Mouse (Mus musculus) intestine, embryonic 14.5 days (tissue): ENCODE measurements around the gene Rhbdd1. TPM values are rescaled to one million over a fixed set of nuclear protein-coding genes. Genes with fewer than 3 reads are reported as not detected.

Source experiments
- ATAC-seq: fragments of 200-750 bp; cut with Nextera tagmentation; replicated peaks from 2 replicates; pipeline ENCODE4 v1.8.0; 2017; ENCODE audit warnings: low read depth, moderate number of reproducible peaks, moderate TSS enrichment, moderate library complexity; ENCODE audit not compliant: low FRiP score, low TSS enrichment
- DNase-seq: peaks from one replicate; pipeline ENCODE4 v3.0.0-alpha.2; 2018; ENCODE audit warnings: low spot score
- H3K27ac ChIP-seq: fragments of 300-500 bp; sonication (generic); 2 replicates; pipeline ENCODE4 v1.5.1; 2014; ENCODE audit warnings: low read depth, mild to moderate bottlenecking, control low read depth
- H3K27me3 ChIP-seq: fragments of 300-500 bp; sonication (generic); replicated peaks from 2 replicates; pipeline ENCODE4 v1.6.1; 2014; ENCODE audit warnings: low read length, control low read depth; ENCODE audit not compliant: control insufficient read depth, insufficient read depth
- H3K36me3 ChIP-seq: fragments of 300-500 bp; sonication (generic); 2 replicates; pipeline ENCODE4 v1.6.1; 2014; ENCODE audit warnings: low read length, control low read depth; ENCODE audit not compliant: control insufficient read depth, insufficient read depth
- H3K4me1 ChIP-seq: fragments of 300-500 bp; sonication (generic); replicated peaks from 2 replicates; pipeline ENCODE4 v1.6.1; 2014; ENCODE audit warnings: low read length, control low read depth, mixed read lengths; ENCODE audit not compliant: control insufficient read depth, insufficient read depth
- H3K4me2 ChIP-seq: fragments of 300-500 bp; sonication (generic); 2 replicates; pipeline ENCODE4 v1.6.1; 2014; ENCODE audit warnings: low read length
- H3K4me3 ChIP-seq: fragments of 300-500 bp; sonication (generic); 2 replicates; pipeline ENCODE4 v1.5.1; 2014; ENCODE audit warnings: low read depth, low read length, control low read depth, mixed read lengths
- H3K9ac ChIP-seq: fragments of 300-500 bp; sonication (generic); 2 replicates; pipeline ENCODE4 v1.6.1; 2014; ENCODE audit warnings: mild to moderate bottlenecking, low read length
- H3K9me3 ChIP-seq: fragments of 300-500 bp; sonication (generic); 2 replicates; pipeline ENCODE4 v1.6.1; 2016; ENCODE audit warnings: low read length, control low read depth; ENCODE audit not compliant: control insufficient read depth
- WGBS: fragments of 180-500 bp; shearing (Covaris S2); extraction: QIAGEN DNeasy Blood & Tissue Kit; methylation state at CpG from one replicate; pipeline ENCODE4 v1.1.7; 2014; 5-methylcytosine and 5-hydroxymethylcytosine counted together
- polyA plus RNA-seq: library from polyadenylated mRNA; unstranded; fragments of >200 nt; fragmentation: Nextera tagmentation; extraction: Ambion mirVana; gene quantifications from 2 replicates; pipeline ENCODE4 v1.2.1, GENCODE M21; 2014

Gene Rhbdd1
- polyA plus RNA-seq, 1 experiment from 2014 or later: 5.3 TPM

DNA sequence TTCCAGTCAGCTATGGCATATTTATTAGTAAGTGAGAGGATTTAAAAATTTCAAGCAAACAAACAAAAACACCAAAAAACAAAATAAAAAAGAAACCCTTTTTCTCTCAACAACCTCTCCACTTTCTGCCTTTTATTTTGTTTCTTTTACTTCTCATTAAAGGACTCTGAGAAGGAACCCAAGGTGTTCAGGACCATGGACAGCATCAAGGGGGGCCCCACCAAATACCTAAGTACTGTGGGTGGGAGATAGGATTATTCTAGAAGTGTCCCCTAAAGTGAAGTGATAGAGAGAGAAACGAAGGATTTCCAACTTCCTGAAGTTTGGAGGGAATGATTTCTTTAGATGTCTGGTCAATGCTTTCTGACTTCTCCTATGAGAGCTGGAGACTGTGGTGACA lies 17.7 kb upstream of the Rhbdd1 start:
- DNase-seq (no peak), ATAC-seq (no peak)

DNA sequence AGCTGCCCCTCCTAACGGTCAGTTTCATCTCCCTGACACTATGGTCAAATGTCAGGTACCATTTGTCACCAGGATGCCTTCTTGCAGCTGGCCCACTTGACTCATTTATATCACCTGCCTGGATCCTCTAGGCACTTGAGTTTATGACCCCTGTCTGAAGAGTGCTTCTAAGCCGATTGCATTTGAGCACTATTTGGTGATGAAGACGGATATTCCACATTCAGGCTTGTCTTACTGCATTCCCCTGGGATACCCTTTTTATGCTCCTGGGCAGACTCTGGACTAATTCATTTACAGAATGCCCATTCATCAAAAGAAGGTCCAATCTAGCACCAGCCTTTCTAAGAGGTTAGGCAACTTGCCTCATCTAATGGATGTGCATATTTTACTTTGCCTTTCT lies 11.8 kb upstream of the Rhbdd1 start:
- Histone ChIP-seq H3K27me3 (no peaks in the 10 kb centered on the region), H3K4me2 (no peak overlapping the region), H3K36me3 (no peaks in the 10 kb centered on the region), H3K27ac (no peak overlapping the region), H3K9me3 (no peaks in the 10 kb centered on the region), H3K4me3 (no peak overlapping the region), H3K4me1 (no peaks in the 10 kb centered on the region), H3K9ac (no peak overlapping the region)
- WGBS: 47% methylated on average over 3 of the region's 3 CpGs
- no peak for ATAC-seq
- DNase-seq: no peak

More for the DNA sequence above, 17.7 kb upstream of the Rhbdd1 start:
- H3K4me3 ChIP-seq: no peak overlapping the region
- no peaks in the 10 kb centered on the region for H3K9me3 ChIP-seq
- WGBS: 33% methylated on average over 1 of the region's 1 CpGs
- no peak overlapping the region for H3K4me2 ChIP-seq
- no peaks in the 10 kb centered on the region for H3K27me3 ChIP-seq
- no peak overlapping the region for H3K27ac ChIP-seq
- H3K36me3 ChIP-seq: no peaks in the 10 kb centered on the region
- H3K9ac ChIP-seq: no peak overlapping the region
- no peaks in the 10 kb centered on the region for H3K4me1 ChIP-seq

DNA sequence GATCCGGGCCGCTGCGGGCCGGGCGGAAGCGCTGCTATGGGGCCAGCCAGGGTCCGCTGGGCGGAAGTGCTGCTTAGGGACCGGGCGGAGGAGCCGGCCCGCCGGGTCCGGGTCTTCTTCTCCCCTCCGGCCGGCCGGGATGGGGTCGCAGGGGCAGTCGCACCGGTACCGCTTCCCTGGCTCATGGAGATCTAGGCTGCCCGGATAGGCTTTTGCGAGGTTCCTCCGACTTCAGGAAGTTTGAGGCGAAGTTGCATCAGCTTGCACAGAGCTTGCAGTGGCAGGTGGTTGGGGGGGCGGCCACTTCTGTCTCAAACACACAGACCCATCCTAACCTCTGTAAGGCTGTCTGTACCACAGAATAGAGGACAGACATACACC lies 484 bp downstream of the Rhbdd1 start:
- H3K4me1 ChIP-seq: peaks cover 5% of the 10 kb centered on the region; the same call in 1 of the 2 replicates
- peak overlapping the region; percentile 75 for H3K4me2 ChIP-seq
- ATAC-seq: peak; percentile 75
- peak overlapping the region; percentile 97 for H3K27ac ChIP-seq
- H3K27me3 ChIP-seq: no peaks in the 10 kb centered on the region
- no peaks in the 10 kb centered on the region for H3K36me3 ChIP-seq
- 2% methylated on average over 22 of the region's 26 CpGs for WGBS
- H3K9me3 ChIP-seq: no peaks in the 10 kb centered on the region
- peak overlapping the region; percentile 81 for H3K9ac ChIP-seq
- no peak for DNase-seq
- H3K4me3 ChIP-seq: peak overlapping the region; percentile 86

DNA sequence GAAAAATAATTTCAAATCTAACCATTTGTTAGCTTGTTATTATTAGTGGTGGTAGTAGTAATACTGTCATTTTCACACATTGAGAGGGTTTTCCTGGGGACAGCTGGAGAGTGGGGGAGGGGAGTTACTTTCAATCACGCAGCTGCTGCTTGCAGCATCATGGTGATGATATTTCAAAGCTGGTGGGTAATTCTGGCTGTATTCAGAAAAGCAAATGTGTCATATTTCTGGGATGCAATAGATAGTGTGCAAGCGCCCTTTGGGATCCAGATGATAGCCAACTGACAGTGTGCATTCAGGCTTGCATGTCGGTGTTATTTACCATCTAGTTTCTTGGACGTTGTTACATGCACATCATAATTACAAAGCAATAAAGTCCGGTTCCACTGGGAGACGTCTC lies 4.2 kb downstream of the Rhbdd1 start:
- peaks cover 5% of the 10 kb centered on the region; the same call in 1 of the 2 replicates for H3K4me1 ChIP-seq
- no peak overlapping the region for H3K9ac ChIP-seq
- no peak for ATAC-seq
- H3K27me3 ChIP-seq: no peaks in the 10 kb centered on the region
- no peak for DNase-seq
- no peaks in the 10 kb centered on the region for H3K36me3 ChIP-seq
- H3K4me2 ChIP-seq: no peak overlapping the region
- H3K27ac ChIP-seq: no peak overlapping the region
- H3K9me3 ChIP-seq: no peaks in the 10 kb centered on the region
- H3K4me3 ChIP-seq: no peak overlapping the region
- WGBS: 72% methylated on average over 6 of the region's 6 CpGs

DNA sequence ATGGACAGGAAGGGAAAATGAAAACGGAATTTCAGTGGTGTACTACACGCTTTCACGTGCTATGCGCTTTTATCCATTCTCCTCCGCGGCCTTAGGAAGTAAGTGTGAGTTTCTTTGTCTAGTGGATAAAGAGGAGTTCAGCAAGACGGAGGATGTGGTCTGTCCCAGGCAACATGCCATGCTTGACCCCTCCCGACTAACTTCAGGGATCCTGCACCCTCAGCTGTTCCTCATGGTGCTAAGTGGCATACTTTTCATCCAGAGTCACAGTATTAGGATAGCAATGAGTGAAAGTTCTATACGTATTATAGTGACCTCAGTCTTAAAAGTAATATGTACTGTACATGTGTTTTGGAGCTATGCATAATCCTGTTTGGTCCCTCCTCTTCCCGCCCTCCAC lies 4.6 kb downstream of the Rhbdd1 start:
- H3K27ac ChIP-seq: no peak overlapping the region
- H3K9me3 ChIP-seq: no peaks in the 10 kb centered on the region
- 86% methylated on average over 10 of the region's 10 CpGs for WGBS
- H3K4me3 ChIP-seq: no peak overlapping the region
- DNase-seq: no peak
- no peaks in the 10 kb centered on the region for H3K36me3 ChIP-seq
- peaks cover 5% of the 10 kb centered on the region; the same call in 1 of the 2 replicates for H3K4me1 ChIP-seq
- H3K4me2 ChIP-seq: no peak overlapping the region
- no peak overlapping the region for H3K9ac ChIP-seq
- H3K27me3 ChIP-seq: no peaks in the 10 kb centered on the region
- no peak for ATAC-seq

DNA sequence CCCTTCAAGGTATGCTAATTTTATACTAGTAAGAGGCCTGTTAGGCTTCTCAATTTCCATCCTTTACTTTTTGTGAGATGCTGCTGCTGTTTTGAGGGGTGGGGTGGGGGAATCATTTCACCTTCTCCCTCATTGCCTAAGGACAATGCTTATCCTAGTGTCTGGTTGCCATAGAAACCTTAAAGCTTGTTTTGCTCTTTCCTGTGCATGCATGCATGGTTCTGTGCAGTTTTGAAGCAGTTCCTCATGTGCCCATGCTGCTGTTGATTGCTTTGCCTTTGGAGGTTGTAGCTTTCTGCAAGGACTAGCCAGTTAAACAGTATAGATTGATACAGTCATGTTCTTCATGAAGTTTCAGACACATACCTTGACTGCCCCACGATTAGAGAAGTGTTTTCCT lies 5.2 kb downstream of the Rhbdd1 start:
- Histone ChIP-seq H3K4me2 (no peak overlapping the region), H3K27me3 (no peaks in the 10 kb centered on the region), H3K9ac (no peak overlapping the region), H3K27ac (no peak overlapping the region), H3K9me3 (no peaks in the 10 kb centered on the region), H3K36me3 (no peaks in the 10 kb centered on the region), H3K4me1 (peaks cover 5% of the 10 kb centered on the region; the same call in 1 of the 2 replicates), H3K4me3 (no peak overlapping the region)
- DNase-seq (no peak), ATAC-seq (no peak)
- WGBS: 79% methylated on average over 1 of the region's 1 CpGs

DNA sequence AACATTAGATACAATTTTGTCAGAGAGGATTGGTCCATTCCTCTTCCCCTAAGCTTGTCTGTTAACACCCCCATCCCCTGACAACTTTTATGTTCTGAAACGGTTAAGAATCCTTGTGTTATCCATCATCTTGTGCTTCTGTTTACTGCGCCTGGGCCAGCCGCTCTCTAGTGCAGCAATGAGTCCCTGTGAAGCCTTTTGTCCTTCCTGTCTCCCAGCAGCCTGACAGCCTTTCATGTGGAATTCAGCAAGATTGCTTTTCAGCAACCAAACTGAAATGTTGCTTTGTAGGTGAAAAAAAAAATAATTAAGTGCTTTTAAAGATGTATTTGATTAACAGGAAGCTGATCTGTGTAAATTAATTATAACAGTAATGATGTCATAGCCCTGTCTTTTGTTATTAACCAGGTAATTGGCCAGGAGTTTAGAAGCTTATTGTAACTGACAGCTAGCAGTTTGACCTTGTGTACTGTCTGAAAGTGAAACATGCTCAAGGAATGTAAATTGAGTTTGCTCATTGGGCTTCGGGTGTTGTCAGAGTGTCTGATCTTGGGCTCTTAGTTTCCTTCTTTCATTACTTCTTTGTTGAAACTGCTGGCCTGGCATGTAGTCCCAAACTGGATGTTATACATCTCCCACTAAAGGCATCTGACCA lies 8.0 kb downstream of the Rhbdd1 start:
- no peak for ATAC-seq

DNA sequence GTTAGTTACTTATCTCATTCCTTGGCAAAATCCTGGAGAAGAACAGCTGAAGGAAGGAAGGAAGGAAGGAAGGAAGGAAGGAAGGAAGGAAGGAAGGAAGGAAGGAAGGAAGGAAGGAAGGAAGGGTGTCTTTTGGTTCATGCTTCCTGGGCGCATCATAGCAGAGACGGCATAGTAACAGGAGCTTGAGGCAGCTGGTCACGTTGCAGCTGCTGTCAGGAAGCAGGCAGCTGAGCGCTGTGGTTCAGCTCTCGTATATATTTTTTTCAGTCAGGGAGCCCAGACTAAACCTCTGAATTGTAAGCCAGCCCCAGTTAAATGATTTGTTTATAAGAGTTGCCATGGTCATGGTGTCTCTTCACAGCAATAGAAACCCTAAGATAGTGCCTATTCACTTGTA lies 9.9 kb downstream of the Rhbdd1 start:
- Histone ChIP-seq H3K9me3 (no peaks in the 10 kb centered on the region), H3K27me3 (no peaks in the 10 kb centered on the region), H3K36me3 (no peaks in the 10 kb centered on the region), H3K4me1 (no peaks in the 10 kb centered on the region), H3K27ac (no peak overlapping the region), H3K9ac (no peak overlapping the region), H3K4me2 (no peak overlapping the region), H3K4me3 (no peak overlapping the region)
- ATAC-seq: no peak
- WGBS: 69% methylated on average over 5 of the region's 5 CpGs
- DNase-seq: no peak

More for the DNA sequence above, 8.0 kb downstream of the Rhbdd1 start:
- Histone ChIP-seq H3K9ac (no peak overlapping the region), H3K4me1 (no peaks in the 10 kb centered on the region), H3K36me3 (no peaks in the 10 kb centered on the region), H3K4me3 (no peak overlapping the region), H3K27me3 (no peaks in the 10 kb centered on the region), H3K4me2 (no peak overlapping the region), H3K27ac (no peak overlapping the region), H3K9me3 (no peaks in the 10 kb centered on the region)
- no peak for DNase-seq
- 17% methylated on average over 4 of the region's 4 CpGs for WGBS

DNA sequence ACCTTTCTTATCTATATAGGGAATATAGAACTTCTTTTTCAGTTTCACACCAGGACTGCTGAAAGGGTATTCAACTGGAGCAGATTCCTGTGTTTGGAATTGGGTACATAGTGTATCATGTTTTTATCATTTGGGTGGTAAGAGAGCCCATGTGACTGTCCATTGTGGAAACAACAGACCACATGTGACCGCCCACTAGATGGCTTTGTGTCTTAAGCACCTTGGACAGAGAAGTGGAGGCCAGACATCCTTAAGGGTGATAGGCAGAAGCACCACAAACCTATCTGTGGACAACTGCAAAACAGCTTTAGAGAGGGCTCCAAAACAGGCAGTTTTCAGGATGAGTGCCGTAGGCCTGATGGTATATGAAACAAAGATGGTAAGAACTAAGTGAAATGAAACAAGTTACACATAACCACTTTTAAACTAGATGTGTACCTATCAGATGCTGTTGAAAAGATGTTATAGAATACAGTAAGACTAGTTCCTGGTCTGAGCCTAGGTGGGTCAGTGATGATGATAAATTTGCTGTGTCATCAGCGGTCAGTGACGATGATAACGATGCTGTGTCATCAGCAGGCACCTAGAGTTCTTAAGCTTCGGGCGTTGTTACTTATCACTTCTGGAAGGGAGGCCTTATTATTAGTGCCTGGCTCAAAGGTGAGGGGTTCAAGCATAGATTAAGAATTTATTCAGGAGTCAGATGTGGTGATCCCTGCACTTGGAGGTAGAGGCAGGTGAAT lies 12.0 kb downstream of the Rhbdd1 start:
- H3K9ac ChIP-seq: no peak overlapping the region
- no peaks in the 10 kb centered on the region for H3K9me3 ChIP-seq
- ATAC-seq: no peak
- DNase-seq: no peak
- H3K4me1 ChIP-seq: no peaks in the 10 kb centered on the region
- no peak overlapping the region for H3K4me3 ChIP-seq
- H3K4me2 ChIP-seq: no peak overlapping the region
- no peak overlapping the region for H3K27ac ChIP-seq
- 92% methylated on average over 7 of the region's 7 CpGs for WGBS
- no peaks in the 10 kb centered on the region for H3K36me3 ChIP-seq
- no peaks in the 10 kb centered on the region for H3K27me3 ChIP-seq
